Mouse (Mus musculus): ENCODE measurements at regions not wholly inside any gene's neighbourhood (a gene's known extent, or its start where the extent isn't known, plus 50 kb on each side); places are given as distances from the start of the nearest gene placed in this dataset.

GRCm38 (mm10) chr1:18415879-18416278, 150.9 kb upstream of the Defb41 start:
- TF ChIP-seq POLR2A (IDR thresholded peaks at IDR 0.05; ENCODE audit: control insufficient read depth in 1 of 2, insufficient read depth in 1 of 2, low read depth in 1 of 2, low read length in 2 of 2, poor library complexity in 1 of 2): no peak
- no peak for TF ChIP-seq USF1 (IDR thresholded peaks at IDR 0.05; ENCODE audit: low read depth, low read length)
- no peak for TF ChIP-seq CHD1 (IDR thresholded peaks at IDR 0.05; ENCODE audit: low read depth, low read length)
- TF ChIP-seq SMC3 (IDR thresholded peaks at IDR 0.05; ENCODE audit: low read depth, low read length): no peak
- TF ChIP-seq CTCF (IDR thresholded peaks at IDR 0.05 in 2 of 3, conservative IDR thresholded peaks at IDR 0.05 in 1 of 3; ENCODE audit: control insufficient read depth in 1 of 3, insufficient read depth in 1 of 3, low read depth in 2 of 3, low read length in 3 of 3, poor library complexity in 1 of 3, severe bottlenecking in 1 of 3): no peak
- no peak for TF ChIP-seq NELFE (IDR thresholded peaks at IDR 0.05; ENCODE audit: low read depth, low read length)
